Mouse (Mus musculus) CH12.LX (cell line): ENCODE measurements around the gene Slbp. TPM values are rescaled to one million over a fixed set of nuclear protein-coding genes. Genes with fewer than 3 reads are reported as not detected.

Source experiments
- DNase-seq: peaks from one replicate; pipeline ENCODE4 v3.0.0-alpha.2; 2013; ENCODE audit errors: extremely low read depth
- H3K27ac ChIP-seq: 2 replicates; pipeline ENCODE4 v1.5.1; 2012; ENCODE audit warnings: low read depth, mild to moderate bottlenecking, control low read depth, moderate library complexity; ENCODE audit not compliant: insufficient read depth
- H3K27me3 ChIP-seq: replicated peaks from 2 replicates; pipeline ENCODE3; 2012; ENCODE audit warnings: inconsistent platforms
- H3K36me3 ChIP-seq, 2 experiments: replicated peaks in 1 of 2; 2 replicates each; pipeline versions ENCODE3 to v1.6.1; 2012; ENCODE audit warnings: inconsistent platforms in 1 of 2, low read length in 1 of 2, mild to moderate bottlenecking in 1 of 2, mixed read lengths in 1 of 2, moderate library complexity in 1 of 2; ENCODE audit not compliant: control insufficient read depth in 1 of 2, insufficient read depth in 1 of 2
- H3K4me1 ChIP-seq, 2 experiments: 2 replicates each; pipeline ENCODE4 v1.6.1; 2012; ENCODE audit warnings: inconsistent platforms in 1 of 2, moderate library complexity in 1 of 2; ENCODE audit not compliant: insufficient read depth in 2 of 2, control insufficient read depth in 1 of 2
- H3K4me2 ChIP-seq: 2 replicates; pipeline ENCODE4 v1.6.1; 2012; ENCODE audit warnings: low read depth, mild to moderate bottlenecking, control low read depth; ENCODE audit not compliant: poor library complexity, insufficient read depth, severe bottlenecking
- H3K4me3 ChIP-seq, 3 experiments: fragments of 150-350 bp in 1 of 3; sonication (generic) in 1 of 3; replicated peaks in 1 of 3; 2 replicates each; pipeline versions ENCODE3 to v1.5.1; 2011 to 2012; ENCODE audit warnings: low read depth in 2 of 3, low read length in 2 of 3, mild to moderate bottlenecking in 2 of 3, moderate library complexity in 2 of 3, control low read depth in 1 of 3, improper control_type of control experiment in 1 of 3, inconsistent platforms in 1 of 3, mixed read lengths in 1 of 3; ENCODE audit not compliant: poor library complexity in 1 of 3
- H3K79me2 ChIP-seq: replicated peaks from 2 replicates; pipeline ENCODE4 v1.6.1; 2012; ENCODE audit warnings: mild to moderate bottlenecking, moderate library complexity; ENCODE audit not compliant: control insufficient read depth, poor library complexity, insufficient read depth, severe bottlenecking; ENCODE audit errors: extremely low read depth
- H3K9ac ChIP-seq: 2 replicates; pipeline ENCODE4 v1.6.1; 2012; ENCODE audit warnings: low read depth, mild to moderate bottlenecking, control low read depth, moderate library complexity; ENCODE audit not compliant: insufficient read depth
- H3K9me3 ChIP-seq: replicated peaks from 2 replicates; pipeline ENCODE3; 2012; ENCODE audit warnings: low read length, inconsistent platforms, mixed read lengths
- CHD1 ChIP-seq: IDR thresholded peaks from 2 replicates; pipeline ENCODE4 v1.6.1; 2012; ENCODE audit warnings: low read depth, low read length, improper control_type of control experiment, inconsistent platforms
- CHD2 ChIP-seq: IDR thresholded peaks from 2 replicates; pipeline ENCODE4 v1.6.1; 2011; ENCODE audit warnings: low read length, improper control_type of control experiment
- E2F4 ChIP-seq: IDR thresholded peaks from 2 replicates; pipeline ENCODE4 v1.6.1; 2011; ENCODE audit warnings: low read depth, low read length, improper control_type of control experiment; ENCODE audit not compliant: insufficient replicate concordance
- ELF1 ChIP-seq: IDR thresholded peaks from 2 replicates; pipeline ENCODE4 v1.6.1; 2014; ENCODE audit warnings: low read depth, mild to moderate bottlenecking, inconsistent platforms, low read length, improper control_type of control experiment
- ETS1 ChIP-seq: conservative IDR thresholded peaks from 2 replicates; pipeline ENCODE4 v1.6.1; 2012; ENCODE audit warnings: low read depth, mild to moderate bottlenecking, inconsistent platforms, low read length, improper control_type of control experiment, moderate library complexity
- GABPA ChIP-seq: IDR thresholded peaks from 2 replicates; pipeline ENCODE4 v1.6.1; 2012; ENCODE audit warnings: low read depth, low read length, improper control_type of control experiment, inconsistent platforms; ENCODE audit not compliant: insufficient replicate concordance
- HCFC1 ChIP-seq: IDR thresholded peaks from 2 replicates; pipeline ENCODE4 v1.6.1; 2012; ENCODE audit warnings: low read depth, mild to moderate bottlenecking, inconsistent platforms, low read length, improper control_type of control experiment
- IRF4 ChIP-seq: IDR thresholded peaks from 2 replicates; pipeline ENCODE4 v1.6.1; 2014; ENCODE audit warnings: low read depth, mild to moderate bottlenecking, inconsistent platforms, low read length, improper control_type of control experiment
- JUN ChIP-seq: IDR thresholded peaks from 2 replicates; pipeline ENCODE4 v1.6.1; 2011; ENCODE audit warnings: low read depth, mild to moderate bottlenecking, low read length, improper control_type of control experiment, moderate library complexity; ENCODE audit not compliant: insufficient read depth
- KAT2A ChIP-seq: IDR thresholded peaks from 2 replicates; pipeline ENCODE4 v1.6.1; 2012; ENCODE audit warnings: low read length, improper control_type of control experiment, inconsistent platforms; ENCODE audit not compliant: insufficient replicate concordance
- MYC ChIP-seq: IDR thresholded peaks from 2 replicates; pipeline ENCODE4 v1.6.1; 2011; ENCODE audit warnings: low read depth, mild to moderate bottlenecking, improper control_type of control experiment, low read length
- NELFE ChIP-seq: IDR thresholded peaks from 2 replicates; pipeline ENCODE4 v1.6.1; 2011; ENCODE audit warnings: low read depth, low read length, improper control_type of control experiment
- POLR2A ChIP-seq: IDR thresholded peaks from 2 replicates; pipeline ENCODE4 v1.6.1; 2011; ENCODE audit warnings: low read depth, mild to moderate bottlenecking, improper control_type of control experiment, low read length
- POLR2AphosphoS2 ChIP-seq: IDR thresholded peaks from 2 replicates; pipeline ENCODE4 v1.6.1; 2011; ENCODE audit warnings: low read depth, low read length, improper control_type of control experiment
- RCOR1 ChIP-seq: conservative IDR thresholded peaks from 2 replicates; pipeline ENCODE4 v1.6.1; 2012; ENCODE audit warnings: low read depth, mild to moderate bottlenecking, inconsistent platforms, low read length, improper control_type of control experiment
- SIN3A ChIP-seq: IDR thresholded peaks from 2 replicates; pipeline ENCODE4 v1.6.1; 2012; ENCODE audit warnings: low read length, improper control_type of control experiment, inconsistent platforms
- TCF12 ChIP-seq: IDR thresholded peaks from 2 replicates; pipeline ENCODE4 v1.6.1; 2014; ENCODE audit warnings: low read depth, mild to moderate bottlenecking, inconsistent platforms, low read length, improper control_type of control experiment
- dilution Hi-C: fragments of 300-500 bp; cut with MboI; formaldehyde crosslinking; loops from 2 replicates; pipeline ENCODE4 v1.14.3; 2020; ENCODE audit warnings: low sequenced_read_pairs; ENCODE audit not compliant: extremely low pct_unique_long_range_greater_than_20kb, extremely low pct_ligation_motif_present
- in situ Hi-C: fragments of 300-500 bp; cut with MboI; formaldehyde crosslinking; loops from 3 replicates; pipeline ENCODE4 v1.14.3; 2019; ENCODE audit warnings: low sequenced_read_pairs, low pct_ligation_motif_present, low pct_unique_long_range_greater_than_20kb, mixed read lengths
- polyA plus RNA-seq: library from polyadenylated mRNA; unstranded; fragments of >175 nt; gene quantifications from 2 replicates; pipeline ENCODE4 v1.2.1, GENCODE M21; 2012; ENCODE audit warnings: low read depth; ENCODE audit not compliant: insufficient read length
- total RNA-seq, 2 experiments: library from RNA; depleted of rRNA; stranded (reverse); fragments of 300-350 nt in 1 of 2; fragments of >200 nt in 1 of 2; gene quantifications; 2 replicates each; pipeline ENCODE4 v1.2.3; 2012 to 2014

Slbp gene
- total and polyA plus RNA-seq, 3 experiments = 85.4 to 263 (median 117) TPM

- no peak for DNase-seq
- H3K27ac ChIP-seq = no peak overlapping the region
- in situ Hi-C loops (no loop called here), dilution Hi-C loops (no loop called here)
- H3K79me2 ChIP-seq = no peaks in the 10 kb centered on the region
- peak overlapping the region; percentile 55; the same call in 1 of the 2 replicates for H3K9ac ChIP-seq
- H3K4me3 ChIP-seq = peak overlapping the region in 2 of 3 experiments; percentile 54 to 63
- peak overlapping the region; percentile 64 for H3K4me2 ChIP-seq
- 0 out of 2 replicates have a peak, but pooled peaks have one; percentile 35 for TF ChIP-seq IRF4
- no peak for TF ChIP-seq RCOR1
- no peak for TF ChIP-seq JUN
- peak; percentile 11; the same call in 1 of the 2 replicates for TF ChIP-seq MYC
- 0 out of 2 replicates have a peak, but pooled peaks have one; percentile 26 for TF ChIP-seq CHD2
- TF ChIP-seq KAT2A = 0 out of 2 replicates have a peak, but pooled peaks have one; percentile 46
- no peak for TF ChIP-seq POLR2AphosphoS2
- peak; percentile 19; the same call in 1 of the 2 replicates for TF ChIP-seq HCFC1
- TF ChIP-seq E2F4 = no peak
- H3K4me1 ChIP-seq = peaks cover 12 to 25% of the 10 kb centered on the region in 2 experiments
- H3K27me3 ChIP-seq = peaks cover 69% of the 10 kb centered on the region
- no peaks in the 10 kb centered on the region for H3K36me3 ChIP-seq
- no peaks in the 10 kb centered on the region for H3K9me3 ChIP-seq
Observed at GRCm38 (mm10) chr5:33695718-33696121, 43.3 kb upstream of the Slbp start.

- H3K4me2 ChIP-seq = peak overlapping the region; percentile 64
- no peak for TF ChIP-seq GABPA
- TF ChIP-seq ETS1 = no peak
- peak; percentile 49; the same call in 1 of the 2 replicates for TF ChIP-seq POLR2A
- TF ChIP-seq NELFE = 0 out of 2 replicates have a peak, but pooled peaks have one; percentile 24
- TF ChIP-seq CHD1 = no peak
- TF ChIP-seq ELF1 = no peak
- TF ChIP-seq TCF12 = 0 out of 2 replicates have a peak, but pooled peaks have one; percentile 19
- TF ChIP-seq SIN3A = peak; percentile 32; the same call in 1 of the 2 replicates
- H3K4me3 ChIP-seq = peak overlapping the region; percentile 10 to 63 (median 54)
- dilution Hi-C loops = no loop called here
- peak overlapping the region; percentile 55 for H3K9ac ChIP-seq
- no peak for DNase-seq
- no peaks in the 10 kb centered on the region for H3K79me2 ChIP-seq
- H3K36me3 ChIP-seq = no peaks in the 10 kb centered on the region
- no peaks in the 10 kb centered on the region for H3K9me3 ChIP-seq
- H3K27ac ChIP-seq = peak overlapping the region; percentile 21; the same call in 1 of the 2 replicates
- in situ Hi-C loops = no loop called here
- H3K27me3 ChIP-seq = peaks cover 62% of the 10 kb centered on the region
- H3K4me1 ChIP-seq = peaks cover 12 to 25% of the 10 kb centered on the region in 2 experiments
Observed at GRCm38 (mm10) chr5:33694848-33695717, 42.7 kb upstream of the Slbp start.
